Mouse (Mus musculus) thymus, adult 2 months (tissue): Measurements from ENCODE around the gene Gm11214. TPM values are rescaled to one million over a fixed set of nuclear protein-coding genes. Genes with fewer than 3 reads are reported as not detected.

Experiments used
- DNase-seq: peaks from one replicate; pipeline ENCODE4 v3.0.0; 2021
- H3K27ac ChIP-seq: fragments of 200-500 bp; 2 replicates; pipeline ENCODE4 v1.5.1; 2012; ENCODE audit warnings: low read length, control low read depth; ENCODE audit not compliant: control insufficient read depth, insufficient read depth
- H3K27me3 ChIP-seq: fragments of 200-500 bp; 2 replicates; pipeline ENCODE4 v1.6.1; 2012; ENCODE audit warnings: mild to moderate bottlenecking, low read length, moderate library complexity, mixed read lengths; ENCODE audit not compliant: control insufficient read depth, insufficient read depth
- H3K36me3 ChIP-seq: fragments of 200-500 bp; 2 replicates; pipeline ENCODE4 v1.6.1; 2012; ENCODE audit warnings: mild to moderate bottlenecking, low read length, moderate library complexity; ENCODE audit not compliant: control insufficient read depth, insufficient read depth
- H3K4me1 ChIP-seq: fragments of 200-500 bp; replicated peaks from 2 replicates; pipeline ENCODE4 v1.6.1; 2012; ENCODE audit warnings: low read length; ENCODE audit not compliant: control insufficient read depth, insufficient read depth
- H3K4me3 ChIP-seq: fragments of 200-500 bp; 2 replicates; pipeline ENCODE4 v1.5.1; 2012; ENCODE audit warnings: mild to moderate bottlenecking, low read length, control low read depth, moderate library complexity; ENCODE audit not compliant: control insufficient read depth, insufficient read depth
- CTCF ChIP-seq: fragments of 200-500 bp; IDR thresholded peaks from 2 replicates; pipeline ENCODE4 v1.5.1; 2012; ENCODE audit warnings: mild to moderate bottlenecking, control low read depth, low read length, moderate library complexity, borderline replicate concordance; ENCODE audit not compliant: control insufficient read depth, poor library complexity, insufficient read depth; ENCODE audit errors: extremely low read depth
- POLR2A ChIP-seq: fragments of 200-500 bp; IDR thresholded peaks from 2 replicates; pipeline ENCODE4 v1.6.1; 2012; ENCODE audit warnings: mild to moderate bottlenecking, low read length, control low read depth, moderate library complexity; ENCODE audit not compliant: control insufficient read depth, poor library complexity, insufficient read depth; ENCODE audit errors: extremely low read depth
- WGBS: fragments of 180-500 bp; shearing (Covaris S2); methylation state at CpG from one replicate; pipeline ENCODE4 v1.1.7; 2018; 5-methylcytosine and 5-hydroxymethylcytosine counted together
- polyA plus RNA-seq: library from polyadenylated mRNA; depleted of rRNA; stranded (reverse); fragments of >200 nt; gene quantifications from 2 replicates; pipeline ENCODE4 v1.2.3, GENCODE M21; 2012

The Gm11214 gene
- polyA plus RNA-seq, 1 experiment, result not detected

- Histone ChIP-seq H3K27ac (no peak overlapping the region), H3K4me1 (no peaks in the 10 kb centered on the region), H3K36me3 (no peaks in the 10 kb centered on the region), H3K4me3 (no peak overlapping the region), H3K27me3 (no peaks in the 10 kb centered on the region)
- WGBS, result 8% methylated on average over 4 of the region's 4 CpGs
- TF ChIP-seq CTCF (no peak), POLR2A (no peak)
- DNase-seq, result peak; percentile 3
These were observed 5.1 kb upstream of the Gm11214 start for GRCm38 (mm10) chr4:63668255-63668654.

- TF ChIP-seq CTCF (no peak), POLR2A (no peak)
- H3K4me3 ChIP-seq, result no peak overlapping the region
These were observed 2.6 kb upstream of the Gm11214 start for GRCm38 (mm10) chr4:63665738-63666137.

GRCm38 (mm10) chr4:63661857-63662256, 1.3 kb downstream of the Gm11214 start:
- Histone ChIP-seq H3K27me3 (no peaks in the 10 kb centered on the region), H3K4me3 (no peak overlapping the region), H3K4me1 (no peaks in the 10 kb centered on the region), H3K27ac (no peak overlapping the region), H3K36me3 (no peaks in the 10 kb centered on the region)
- TF ChIP-seq POLR2A, result no peak
- no peak for DNase-seq
- whole genome bisulfite sequencing, result 98% methylated on average over 1 of the region's 1 CpGs

More at GRCm38 (mm10) chr4:63665738-63666137, 2.6 kb upstream of the Gm11214 start:
- WGBS, result 94% methylated on average over 7 of the region's 7 CpGs
- no peaks in the 10 kb centered on the region for H3K4me1 ChIP-seq
- no peak overlapping the region for H3K27ac ChIP-seq
- H3K36me3 ChIP-seq, result no peaks in the 10 kb centered on the region
- H3K27me3 ChIP-seq, result no peaks in the 10 kb centered on the region
- DNase-seq, result no peak

- Histone ChIP-seq H3K27me3 (no peaks in the 10 kb centered on the region), H3K27ac (no peak overlapping the region), H3K4me1 (no peaks in the 10 kb centered on the region), H3K36me3 (no peaks in the 10 kb centered on the region), H3K4me3 (no peak overlapping the region)
- WGBS, result 61% methylated on average over 1 of the region's 1 CpGs
- no peak for TF ChIP-seq CTCF
- TF ChIP-seq POLR2A, result no peak
- DNase-seq, result no peak
These were observed 1.8 kb downstream of the Gm11214 start for GRCm38 (mm10) chr4:63661426-63661825.

- no peak overlapping the region for H3K4me3 ChIP-seq
- no peak for TF ChIP-seq POLR2A
- 95% methylated on average over 1 of the region's 1 CpGs for WGBS
These were observed 3.4 kb downstream of the Gm11214 start for GRCm38 (mm10) chr4:63659775-63660174.

GRCm38 (mm10) chr4:63659086-63659485, 4.1 kb downstream of the Gm11214 start:
- TF ChIP-seq CTCF, result no peak
- no peak for TF ChIP-seq POLR2A
- H3K27ac ChIP-seq, result no peak overlapping the region
- no peaks in the 10 kb centered on the region for H3K36me3 ChIP-seq
- WGBS, result 77% methylated on average over 4 of the region's 4 CpGs
- DNase-seq, result no peak
- no peaks in the 10 kb centered on the region for H3K27me3 ChIP-seq
- no peak overlapping the region for H3K4me3 ChIP-seq
- no peaks in the 10 kb centered on the region for H3K4me1 ChIP-seq

More at GRCm38 (mm10) chr4:63659775-63660174, 3.4 kb downstream of the Gm11214 start:
- no peaks in the 10 kb centered on the region for H3K4me1 ChIP-seq
- H3K27me3 ChIP-seq, result no peaks in the 10 kb centered on the region
- no peak for DNase-seq
- no peaks in the 10 kb centered on the region for H3K36me3 ChIP-seq
- H3K27ac ChIP-seq, result no peak overlapping the region

GRCm38 (mm10) chr4:63654381-63654780, 8.8 kb downstream of the Gm11214 start:
- Histone ChIP-seq H3K4me3 (no peak overlapping the region), H3K27ac (no peak overlapping the region), H3K27me3 (no peaks in the 10 kb centered on the region), H3K4me1 (no peaks in the 10 kb centered on the region), H3K36me3 (no peaks in the 10 kb centered on the region)
- no peak for TF ChIP-seq POLR2A
- TF ChIP-seq CTCF, result peak; percentile 45; the same call in 1 of the 2 replicates
- 40% methylated on average over 1 of the region's 1 CpGs for WGBS
- DNase-seq, result peak; percentile 14
